Mouse (Mus musculus): ENCODE data around the gene Gsto1.

- no peak for TF ChIP-seq CTCF (IDR thresholded peaks at IDR 0.05; ENCODE audit: borderline replicate concordance, control insufficient read depth, extremely low read depth, insufficient read depth, low read length, poor library complexity)
- no peak for TF ChIP-seq POLR2A (IDR thresholded peaks at IDR 0.05; ENCODE audit: control insufficient read depth, extremely low read depth, insufficient read depth, low read length, poor library complexity)
Observed at GRCm38 (mm10) chr19:47820832-47821493, 33.8 kb upstream of the Gsto1 start.

Data from thymus, adult 2 months (tissue).